Mouse (Mus musculus) forebrain, embryonic 14.5 days (tissue): ENCODE results near the gene Lhx9. TPM values are rescaled to one million over a fixed set of nuclear protein-coding genes. Genes with fewer than 3 reads are reported as not detected.
"Not testable (repeated sequence)": the region's sequence is repeated elsewhere in the genome, so short reads cannot be mapped to it uniquely, and the experiment has no call there.

Source experiments
- ATAC-seq: fragments of 200-750 bp; cut with Nextera tagmentation; 2 replicates; pipeline ENCODE4 v1.8.0; 2017; ENCODE audit warnings: mild to moderate bottlenecking, moderate library complexity
- DNase-seq: peaks from one replicate; pipeline ENCODE4 v3.0.0-alpha.2; 2015; ENCODE audit warnings: low spot score
- H3K27ac ChIP-seq: fragments of 300-500 bp; sonication (generic); 2 replicates; pipeline ENCODE4 v1.5.1; 2014; ENCODE audit warnings: low read depth, mild to moderate bottlenecking, control low read depth, low read length, moderate library complexity
- H3K27me3 ChIP-seq: fragments of 300-500 bp; sonication (generic); replicated peaks from 2 replicates; pipeline ENCODE4 v1.6.1; 2014; ENCODE audit warnings: low read length, control low read depth, mixed read lengths; ENCODE audit not compliant: control insufficient read depth, insufficient read depth
- H3K36me3 ChIP-seq: fragments of 300-500 bp; sonication (generic); 2 replicates; pipeline ENCODE4 v1.6.1; 2014; ENCODE audit warnings: low read length, control low read depth; ENCODE audit not compliant: control insufficient read depth, insufficient read depth
- H3K4me1 ChIP-seq: fragments of 300-500 bp; sonication (generic); 2 replicates; pipeline ENCODE4 v1.6.1; 2014; ENCODE audit warnings: antibody characterized with exemption, low read length, control low read depth; ENCODE audit not compliant: control insufficient read depth, insufficient read depth
- H3K4me2 ChIP-seq: fragments of 300-500 bp; sonication (generic); 2 replicates; pipeline ENCODE4 v1.6.1; 2014; ENCODE audit warnings: mild to moderate bottlenecking, control low read depth, low read length
- H3K4me3 ChIP-seq: fragments of 300-500 bp; sonication (generic); 2 replicates; pipeline ENCODE4 v1.5.1; 2014; ENCODE audit warnings: low read depth, low read length, control low read depth
- H3K9ac ChIP-seq: fragments of 300-500 bp; sonication (generic); 2 replicates; pipeline ENCODE4 v1.6.1; 2014; ENCODE audit warnings: mild to moderate bottlenecking, low read length, control low read depth, moderate library complexity
- H3K9me3 ChIP-seq: fragments of 300-500 bp; sonication (generic); replicated peaks from 2 replicates; pipeline ENCODE4 v1.6.1; 2016; ENCODE audit warnings: low read length, control low read depth, mixed read lengths; ENCODE audit not compliant: control insufficient read depth
- WGBS: fragments of 180-500 bp; shearing (Covaris S2); extraction: QIAGEN DNeasy Blood & Tissue Kit; methylation state at CpG from one replicate; pipeline ENCODE4 v1.1.7; 2014; 5-methylcytosine and 5-hydroxymethylcytosine counted together
- polyA plus RNA-seq: library from polyadenylated mRNA; unstranded; fragments of >200 nt; fragmentation: Nextera tagmentation; extraction: Ambion mirVana; gene quantifications from 2 replicates; pipeline ENCODE4 v1.2.1, GENCODE M21; 2014

The Lhx9 gene
- 15.2 and 20.3 TPM in 2 replicates for polyA plus RNA-seq

- DNase-seq (peak; percentile 58), ATAC-seq (peak; percentile 62)
- Histone ChIP-seq H3K36me3 (no peaks in the 10 kb centered on the region), H3K4me1 (peaks cover 8% of the 10 kb centered on the region), H3K4me2 (peak within 1 kb of the TSS; percentile 63), H3K9me3 (no peaks in the 10 kb centered on the region), H3K27me3 (peaks cover 31% of the 10 kb centered on the region), H3K9ac (peak within 1 kb of the TSS; percentile 61), H3K27ac (peak within 1 kb of the TSS; percentile 61), H3K4me3 (peak within 1 kb of the TSS; percentile 36)
- under 1% methylated on average over 33 of the region's 33 CpGs for WGBS
Observed at GRCm38 (mm10) chr1:138848511-138849109, at the start of gene Lhx9. TSS of gene Lhx9 (minus strand) at chr1:138848577.

- WGBS: 86% methylated on average over 3 of the region's 3 CpGs
- Histone ChIP-seq H3K27me3 (no peaks in the 10 kb centered on the region), H3K4me2 (no peak overlapping the region), H3K9ac (no peak overlapping the region), H3K4me1 (no peaks in the 10 kb centered on the region), H3K4me3 (no peak overlapping the region), H3K36me3 (no peaks in the 10 kb centered on the region), H3K9me3 (no peaks in the 10 kb centered on the region), H3K27ac (no peak overlapping the region)
- DNase-seq: no peak
- no peak for ATAC-seq
Observed at GRCm38 (mm10) chr1:138896088-138896487, 47.7 kb upstream of the Lhx9 start.

- no peak for DNase-seq
- H3K27ac ChIP-seq: no peak overlapping the region
- H3K27me3 ChIP-seq: no peaks in the 10 kb centered on the region
- WGBS: 75% methylated on average over 14 of the region's 14 CpGs
- H3K9me3 ChIP-seq: no peaks in the 10 kb centered on the region
- H3K36me3 ChIP-seq: no peaks in the 10 kb centered on the region
- no peak overlapping the region for H3K4me3 ChIP-seq
- H3K4me1 ChIP-seq: no peaks in the 10 kb centered on the region
- H3K4me2 ChIP-seq: no peak overlapping the region
- H3K9ac ChIP-seq: no peak overlapping the region
- 0 out of 2 replicates have a peak, but pooled peaks have one; percentile 52 for ATAC-seq
Observed at GRCm38 (mm10) chr1:138877470-138878254, 29.3 kb upstream of the Lhx9 start.

- no peak overlapping the region for H3K4me2 ChIP-seq
- H3K36me3 ChIP-seq: no peaks in the 10 kb centered on the region
- H3K4me1 ChIP-seq: no peaks in the 10 kb centered on the region
- ATAC-seq (no peak), DNase-seq (peak; percentile 18)
- WGBS: 75% methylated on average over 16 of the region's 16 CpGs
- no peaks in the 10 kb centered on the region for H3K27me3 ChIP-seq
- no peak overlapping the region for H3K4me3 ChIP-seq
- H3K9me3 ChIP-seq: no peaks in the 10 kb centered on the region
- H3K9ac ChIP-seq: no peak overlapping the region
- no peak overlapping the region for H3K27ac ChIP-seq
Observed at GRCm38 (mm10) chr1:138876371-138877045, 28.1 kb upstream of the Lhx9 start.

GRCm38 (mm10) chr1:138856101-138856950 is 7.9 kb upstream of the Lhx9 start, which contains the start of gene 2310009B15Rik:
TSS of gene 2310009B15Rik (minus strand) at chr1:138856852.
- 0% methylated on average over 24 of the region's 79 CpGs for WGBS
- H3K9ac ChIP-seq: peak within 1 kb of the TSS; percentile 56
- peak within 1 kb of the TSS; percentile 39 for H3K4me3 ChIP-seq
- not testable (repeated sequence) for H3K27me3 ChIP-seq, H3K9me3 ChIP-seq, H3K4me1 ChIP-seq, H3K36me3 ChIP-seq
- peak; percentile 84 for DNase-seq
- peak within 1 kb of the TSS; percentile 78; the same call in 1 of the 2 replicates for H3K27ac ChIP-seq
- H3K4me2 ChIP-seq: peak within 1 kb of the TSS; percentile 24; the same call in 1 of the 2 replicates
- ATAC-seq: peak; percentile 99

GRCm38 (mm10) chr1:138850823-138851222 is 2.4 kb upstream of the Lhx9 start:
- Histone ChIP-seq H3K4me3 (no peak overlapping the region), H3K27ac (no peak overlapping the region), H3K36me3 (no peaks in the 10 kb centered on the region), H3K9ac (no peak overlapping the region), H3K4me2 (no peak overlapping the region), H3K27me3 (peaks cover 16% of the 10 kb centered on the region), H3K4me1 (peaks cover 6% of the 10 kb centered on the region), H3K9me3 (no peaks in the 10 kb centered on the region)
- DNase-seq (no peak), ATAC-seq (no peak)
- 92% methylated on average over 1 of the region's 1 CpGs for WGBS

GRCm38 (mm10) chr1:138850161-138850539 is 1.8 kb upstream of the Lhx9 start:
- H3K36me3 ChIP-seq: no peaks in the 10 kb centered on the region
- ATAC-seq (no peak), DNase-seq (no peak)
- 49% methylated on average over 2 of the region's 4 CpGs for WGBS
- H3K4me1 ChIP-seq: peaks cover 6% of the 10 kb centered on the region
- no peaks in the 10 kb centered on the region for H3K9me3 ChIP-seq
- H3K27ac ChIP-seq: no peak overlapping the region
- H3K4me3 ChIP-seq: no peak overlapping the region
- H3K9ac ChIP-seq: no peak overlapping the region
- H3K27me3 ChIP-seq: peaks cover 23% of the 10 kb centered on the region
- no peak overlapping the region for H3K4me2 ChIP-seq

- 10% methylated on average over 8 of the region's 8 CpGs for WGBS
- no peak overlapping the region for H3K4me3 ChIP-seq
- H3K4me2 ChIP-seq: no peak overlapping the region
Observed at GRCm38 (mm10) chr1:138849531-138850160, 1.3 kb upstream of the Lhx9 start.

More at GRCm38 (mm10) chr1:138849531-138850160, 1.3 kb upstream of the Lhx9 start:
- peaks cover 6% of the 10 kb centered on the region for H3K4me1 ChIP-seq
- peaks cover 25% of the 10 kb centered on the region for H3K27me3 ChIP-seq
- no peaks in the 10 kb centered on the region for H3K36me3 ChIP-seq
- H3K9me3 ChIP-seq: no peaks in the 10 kb centered on the region
- ATAC-seq (no peak), DNase-seq (no peak)
- H3K27ac ChIP-seq: no peak overlapping the region
- no peak overlapping the region for H3K9ac ChIP-seq
